Comparison of ENCODE assay signal across 8 mouse cellular contexts in genomic region chr10:8240242-8240641, GRCm38 (mm10).
DNase-seq lines count a peak whose midpoint lies in the region; ATAC-seq and TF ChIP-seq lines count a peak whose summit lies in the region.
"Had no signal": no experiment of that assay in that cellular context is flagged by ENCODE, and none has a peak within 500 bp of the region (broad histone marks: within the 10 kb centered on the region; RNA-seq: fewer than 3 reads in every experiment).

No protein-coding gene starts in this region.

- no peak overlapping the region for H3K9ac ChIP-seq in intestine, postnatal 0 days (ENCODE audit: low read depth, low read length)
- no peak overlapping the region for H3K9ac ChIP-seq in midbrain, embryonic 16.5 days (ENCODE audit: low read depth, low read length)
- H3K9ac ChIP-seq: lung, embryonic 15.5 days had no signal

- TF ChIP-seq POLR2A in cerebellum, adult 2 months (IDR thresholded peaks at IDR 0.05; ENCODE audit: borderline replicate concordance, insufficient read depth, low read length), result no peak
- TF ChIP-seq POLR2A in spleen, adult 2 months (IDR thresholded peaks at IDR 0.05; ENCODE audit: low read depth, low read length), result no peak

- H3K4me2 ChIP-seq in intestine, postnatal 0 days (replicated peaks; ENCODE audit: low read depth), result no peak overlapping the region
- H3K4me2 ChIP-seq in midbrain, embryonic 16.5 days (ENCODE audit: low read length), result no peak overlapping the region
- H3K4me2 ChIP-seq: lung, embryonic 15.5 days had no signal

- H3K27ac ChIP-seq in cerebellum, adult 2 months (ENCODE audit: insufficient read depth, low read length), result no peak overlapping the region
- H3K27ac ChIP-seq in intestine, postnatal 0 days (ENCODE audit: low read depth, low read length), result no peak overlapping the region
- no peak overlapping the region for H3K27ac ChIP-seq in midbrain, embryonic 16.5 days (ENCODE audit: low read length)
- H3K27ac ChIP-seq in spleen, adult 2 months (ENCODE audit: insufficient read depth, low read length), result no peak overlapping the region
- H3K27ac ChIP-seq: lung, embryonic 15.5 days had no signal

- H3K4me3 ChIP-seq in cerebellum, adult 2 months (replicated peaks; ENCODE audit: insufficient read depth, low read depth, low read length), result no peak overlapping the region
- H3K4me3 ChIP-seq in intestine, postnatal 0 days (ENCODE audit: low read depth, low read length), result no peak overlapping the region
- H3K4me3 ChIP-seq in midbrain, embryonic 16.5 days (ENCODE audit: low read depth, low read length), result no peak overlapping the region
- H3K4me3 ChIP-seq in spleen, adult 2 months (ENCODE audit: extremely low read depth, insufficient read depth, insufficient read length), result no peak overlapping the region
- H3K4me3 ChIP-seq: lung, embryonic 15.5 days had no signal

- H3K4me1 ChIP-seq in cerebellum, adult 2 months (ENCODE audit: control insufficient read depth, insufficient read depth, low read length), result no peaks in the 10 kb centered on the region
- no peaks in the 10 kb centered on the region for H3K4me1 ChIP-seq in intestine, postnatal 0 days (replicated peaks; ENCODE audit: control insufficient read depth, insufficient read depth, low read length)
- H3K4me1 ChIP-seq in midbrain, embryonic 16.5 days (ENCODE audit: control insufficient read depth, insufficient read depth, low read length), result no peaks in the 10 kb centered on the region
- no peaks in the 10 kb centered on the region for H3K4me1 ChIP-seq in spleen, adult 2 months (ENCODE audit: control insufficient read depth, insufficient read depth, insufficient read length)

- 0 out of 2 replicates have a peak, but pooled peaks have one; percentile 12 for ATAC-seq in intestine, postnatal 0 days
- peak; percentile 74 for ATAC-seq in midbrain, embryonic 16.5 days

- peak; percentile 34 for DNase-seq in WW6 (ENCODE audit: low read depth, low spot score)
- DNase-seq in cerebellum, adult 2 months, result peak; percentile 73 to 78
- peak; percentile 31 to 78 for DNase-seq in frontal cortex, postnatal 10 days (ENCODE audit: low spot score in 2 of 2)
- peak; percentile 85 for DNase-seq in left cerebral cortex, postnatal 4 days
- peak; percentile 29 to 65 for DNase-seq in spleen, adult 2 months (ENCODE audit: low read depth in 1 of 2, low spot score in 2 of 2)

- H3K36me3 ChIP-seq in intestine, postnatal 0 days (ENCODE audit: control insufficient read depth, insufficient read depth), result no peaks in the 10 kb centered on the region
- H3K36me3 ChIP-seq in midbrain, embryonic 16.5 days (ENCODE audit: control insufficient read depth, insufficient read depth, low read length), result no peaks in the 10 kb centered on the region
- no peaks in the 10 kb centered on the region for H3K36me3 ChIP-seq in spleen, adult 2 months (ENCODE audit: control insufficient read depth, insufficient read depth, low read length)
- H3K36me3 ChIP-seq: lung, embryonic 15.5 days had no signal

- intact Hi-C loops in left cerebral cortex, postnatal 4 days (cut with DNase I), result loop anchor here (1.0 to 5.0 kb wide), 3 partner anchors 43 to 357 kb away; partner anchors contain the start of gene Ust

- 8% methylated on average over 3 of the region's 3 CpGs for WGBS in cerebellum, adult 2 months
- 6% methylated on average over 3 of the region's 3 CpGs for WGBS in intestine, postnatal 0 days
- 12% methylated on average over 3 of the region's 3 CpGs for WGBS in midbrain, embryonic 16.5 days
- WGBS in spleen, adult 2 months, result 7% methylated on average over 3 of the region's 3 CpGs

- peak; percentile 69 for TF ChIP-seq CTCF in cerebellum, adult 2 months (IDR thresholded peaks at IDR 0.05; ENCODE audit: borderline replicate concordance, insufficient read depth, low read depth, low read length)
- peak; percentile 94 for TF ChIP-seq CTCF in intestine, postnatal 0 days (IDR thresholded peaks at IDR 0.05; ENCODE audit: low read depth)
- TF ChIP-seq CTCF in spleen, adult 2 months (IDR thresholded peaks at IDR 0.05; ENCODE audit: extremely low read depth, insufficient read depth, insufficient read length, insufficient replicate concordance), result peak; percentile 59; the same call in 1 of the 2 replicates

- no peaks in the 10 kb centered on the region for H3K27me3 ChIP-seq in cerebellum, adult 2 months (ENCODE audit: control insufficient read depth, insufficient read depth, low read length)
- H3K27me3 ChIP-seq in intestine, postnatal 0 days (replicated peaks; ENCODE audit: control insufficient read depth, insufficient read depth, low read length), result no peaks in the 10 kb centered on the region
- H3K27me3 ChIP-seq in midbrain, embryonic 16.5 days (ENCODE audit: control insufficient read depth, insufficient read depth, low read depth, low read length), result no peaks in the 10 kb centered on the region
- no peaks in the 10 kb centered on the region for H3K27me3 ChIP-seq in spleen, adult 2 months (ENCODE audit: control insufficient read depth, insufficient read depth, low read length)
- H3K27me3 ChIP-seq: lung, embryonic 15.5 days had no signal

- no peaks in the 10 kb centered on the region for H3K9me3 ChIP-seq in intestine, postnatal 0 days (ENCODE audit: control insufficient read depth)
- H3K9me3 ChIP-seq in midbrain, embryonic 16.5 days (replicated peaks; ENCODE audit: control insufficient read depth, low read length, poor library complexity, severe bottlenecking), result no peaks in the 10 kb centered on the region
- H3K9me3 ChIP-seq: lung, embryonic 15.5 days had no signal

Comparison
In these comparisons a context has a peak if more than half of its experiments do, and no peak if none do; other contexts are left out.
1. DNase-seq: peak in every context shown above with its lines; median percentile 85 in left cerebral cortex, postnatal 4 days; 76 in cerebellum, adult 2 months; 54 in frontal cortex, postnatal 10 days; 47 in spleen, adult 2 months; 34 in WW6.